Mouse (Mus musculus): ENCODE measurements at regions not wholly inside any gene's neighbourhood (a gene's known extent, or its start where the extent isn't known, plus 50 kb on each side); places are given as distances from the start of the nearest gene placed in this dataset.

DNA sequence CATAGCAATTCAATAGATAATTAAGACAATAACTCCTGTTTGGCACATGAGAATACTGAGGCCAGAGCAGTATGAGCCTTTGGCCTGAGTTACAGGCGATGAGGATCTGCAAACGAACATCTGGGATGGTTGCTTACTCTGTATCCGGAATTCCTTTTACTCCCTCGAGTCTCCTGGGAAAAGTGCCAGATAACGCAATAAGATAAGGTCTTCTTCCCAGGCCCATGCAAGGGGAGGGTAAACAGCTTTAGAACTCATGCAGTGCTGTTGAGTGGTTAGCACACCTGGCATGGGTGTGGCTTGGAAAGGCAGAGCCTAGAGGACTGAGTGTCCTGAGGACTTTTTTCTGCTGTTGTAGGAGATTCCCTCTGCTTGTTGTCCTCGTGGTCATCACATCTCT is 598.2 kb downstream of the 9430069I07Rik start:
- DNase-seq (ENCODE audit: low read depth, low spot score): peak; percentile 92

- peak; percentile 66 for DNase-seq (ENCODE audit: low read depth, low spot score)
Observed at GRCm38 (mm10) chr15:33758771-33759170, 598.9 kb downstream of the 9430069I07Rik start.

Data from skeletal muscle tissue, adult 2 months (tissue).